Comparison of ENCODE assay signal across 11 mouse cellular contexts in the genomic region with DNA sequence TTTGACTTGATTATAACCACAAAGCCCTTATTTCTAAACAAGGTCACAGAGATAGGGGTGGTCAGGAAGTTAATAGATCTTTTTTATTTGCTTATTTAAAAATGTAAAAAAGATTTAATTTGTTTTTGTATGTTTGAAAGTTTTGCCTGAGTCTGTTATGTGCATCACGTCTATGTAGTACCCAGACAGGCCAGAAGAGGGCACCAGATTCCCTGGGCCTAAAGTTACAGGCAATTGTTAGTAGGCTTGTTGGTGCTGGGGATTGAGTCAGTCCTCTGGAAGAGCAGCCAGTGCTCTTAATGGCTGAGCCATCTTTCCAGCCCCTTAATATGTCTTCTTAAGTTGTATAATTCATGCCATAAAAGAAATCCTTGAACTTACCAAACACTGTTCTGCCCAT.
DNase-seq lines count a peak whose midpoint lies in the region; ATAC-seq and TF ChIP-seq lines count a peak whose summit lies in the region.
"Had no signal": no experiment of that assay in that cellular context is flagged by ENCODE, and none has a peak within 500 bp of the region (broad histone marks: within the 10 kb centered on the region; RNA-seq: fewer than 3 reads in every experiment).

No protein-coding gene starts in this region.

- no peaks in the 10 kb centered on the region for H3K4me1 ChIP-seq in intestine, postnatal 0 days (replicated peaks; ENCODE audit: control insufficient read depth, insufficient read depth, low read length)
- H3K4me1 ChIP-seq in intestine, embryonic 16.5 days (ENCODE audit: control insufficient read depth, insufficient read depth, low read length), result no peaks in the 10 kb centered on the region
- no peaks in the 10 kb centered on the region for H3K4me1 ChIP-seq in ES-E14 (ENCODE audit: control insufficient read depth in 2 of 2, insufficient read depth in 2 of 2, low read length in 2 of 2, poor library complexity in 1 of 2)
- no peaks in the 10 kb centered on the region for H3K4me1 ChIP-seq in limb, embryonic 11.5 days (ENCODE audit: control insufficient read depth, insufficient read depth, low read length)
- H3K4me1 ChIP-seq: heart, embryonic 12.5 days; stomach, embryonic 15.5 days had no signal

- 49% methylated on average over 1 of the region's 1 CpGs for WGBS in intestine, postnatal 0 days
- WGBS in intestine, embryonic 16.5 days, result 61% methylated on average over 1 of the region's 1 CpGs
- 72% methylated on average over 1 of the region's 1 CpGs for WGBS in limb, embryonic 11.5 days

- no peaks in the 10 kb centered on the region for H3K36me3 ChIP-seq in intestine, postnatal 0 days (ENCODE audit: control insufficient read depth, insufficient read depth)
- no peaks in the 10 kb centered on the region for H3K36me3 ChIP-seq in intestine, embryonic 16.5 days (ENCODE audit: control insufficient read depth, insufficient read depth, low read length)
- no peaks in the 10 kb centered on the region for H3K36me3 ChIP-seq in ES-E14 (ENCODE audit: control insufficient read depth, insufficient read depth, low read length, poor library complexity, severe bottlenecking)
- no peaks in the 10 kb centered on the region for H3K36me3 ChIP-seq in limb, embryonic 11.5 days (ENCODE audit: control insufficient read depth, insufficient read depth, low read length)
- H3K36me3 ChIP-seq: heart, embryonic 12.5 days; stomach, embryonic 15.5 days had no signal

- TF ChIP-seq CTCF in intestine, postnatal 0 days (IDR thresholded peaks at IDR 0.05; ENCODE audit: low read depth), result peak; percentile 63

- no peaks in the 10 kb centered on the region for H3K27me3 ChIP-seq in intestine, postnatal 0 days (replicated peaks; ENCODE audit: control insufficient read depth, insufficient read depth, low read length)
- H3K27me3 ChIP-seq in intestine, embryonic 16.5 days (replicated peaks; ENCODE audit: control insufficient read depth, insufficient read depth, low read length), result no peaks in the 10 kb centered on the region
- H3K27me3 ChIP-seq in limb, embryonic 11.5 days (ENCODE audit: control insufficient read depth, insufficient read depth, low read length), result no peaks in the 10 kb centered on the region
- H3K27me3 ChIP-seq: heart, embryonic 12.5 days; stomach, embryonic 15.5 days had no signal

- peak; percentile 31 to 39 for DNase-seq in B cell, adult 2 months
- peak; percentile 52 for DNase-seq in ES-E14 (ENCODE audit: low read depth, low spot score)
- peak; percentile 51 for DNase-seq in limb, embryonic 11.5 days (ENCODE audit: low spot score)
- DNase-seq in urinary bladder, postnatal 14 days (ENCODE audit: low spot score), result no peak
- DNase-seq in layer of hippocampus, postnatal 10 days (ENCODE audit: low spot score in 2 of 2), result no peak
- DNase-seq: cerebellum, adult 9-10 months had no signal

- no peak overlapping the region for H3K4me3 ChIP-seq in intestine, postnatal 0 days (ENCODE audit: low read depth, low read length)
- H3K4me3 ChIP-seq in intestine, embryonic 16.5 days (ENCODE audit: low read length), result no peak overlapping the region
- no peak overlapping the region for H3K4me3 ChIP-seq in ES-E14 (ENCODE audit: insufficient read depth in 1 of 2, low read depth in 1 of 2, low read length in 2 of 2, poor library complexity in 1 of 2, severe bottlenecking in 1 of 2)
- H3K4me3 ChIP-seq in limb, embryonic 11.5 days (ENCODE audit: low read depth, low read length), result no peak overlapping the region
- H3K4me3 ChIP-seq: heart, embryonic 12.5 days; myocyte; stomach, embryonic 15.5 days had no signal

- no peak overlapping the region for H3K27ac ChIP-seq in intestine, postnatal 0 days (ENCODE audit: low read depth, low read length)
- no peak overlapping the region for H3K27ac ChIP-seq in intestine, embryonic 16.5 days (ENCODE audit: low read length)
- H3K27ac ChIP-seq in ES-E14 (ENCODE audit: insufficient read depth, low read depth, low read length, poor library complexity, severe bottlenecking), result no peak overlapping the region
- H3K27ac ChIP-seq in limb, embryonic 11.5 days (replicated peaks; ENCODE audit: low read depth, low read length), result no peak overlapping the region
- H3K27ac ChIP-seq: stomach, embryonic 15.5 days had no signal

- in situ Hi-C loops in ES-E14 (cut with MboI; ENCODE audit: low sequenced_read_pairs in 2 of 2, unreplicated experiment in 2 of 2), result loop anchor here in 1 of 2 experiments (10.0 kb wide), 1 partner anchor 174 kb away; no protein-coding TSS in a partner anchor

- H3K9me3 ChIP-seq in intestine, postnatal 0 days (ENCODE audit: control insufficient read depth), result no peaks in the 10 kb centered on the region
- no peaks in the 10 kb centered on the region for H3K9me3 ChIP-seq in intestine, embryonic 16.5 days (ENCODE audit: control insufficient read depth, low read length)
- no peaks in the 10 kb centered on the region for H3K9me3 ChIP-seq in ES-E14 (ENCODE audit: control insufficient read depth, insufficient read depth, low read depth, low read length)
- H3K9me3 ChIP-seq in limb, embryonic 11.5 days (ENCODE audit: control insufficient read depth, low read length), result no peaks in the 10 kb centered on the region
- H3K9me3 ChIP-seq: stomach, embryonic 15.5 days had no signal

- H3K9ac ChIP-seq in intestine, postnatal 0 days (ENCODE audit: low read depth, low read length), result no peak overlapping the region
- H3K9ac ChIP-seq in intestine, embryonic 16.5 days (ENCODE audit: low read depth, low read length), result no peak overlapping the region
- no peak overlapping the region for H3K9ac ChIP-seq in ES-E14 (ENCODE audit: insufficient read depth, low read depth, low read length, poor library complexity, severe bottlenecking)
- H3K9ac ChIP-seq in limb, embryonic 11.5 days (ENCODE audit: low read length), result no peak overlapping the region
- H3K9ac ChIP-seq: heart, embryonic 12.5 days; stomach, embryonic 15.5 days had no signal

- no peak for ATAC-seq in intestine, postnatal 0 days
- ATAC-seq in intestine, embryonic 16.5 days, result no peak
- no peak for ATAC-seq in limb, embryonic 11.5 days (ENCODE audit: insufficient number of reproducible peaks, low FRiP score, low TSS enrichment, low read depth)

- H3K4me2 ChIP-seq in intestine, postnatal 0 days (replicated peaks; ENCODE audit: low read depth), result no peak overlapping the region
- H3K4me2 ChIP-seq in intestine, embryonic 16.5 days (ENCODE audit: low read depth, low read length), result no peak overlapping the region
- no peak overlapping the region for H3K4me2 ChIP-seq in limb, embryonic 11.5 days (ENCODE audit: low read depth, severe bottlenecking)
- H3K4me2 ChIP-seq: heart, embryonic 12.5 days; stomach, embryonic 15.5 days had no signal

TF ChIP-seq in ES-E14, 5 proteins besides CTCF, POLR2A, EP300 and RAD21:
- no peak for TF ChIP-seq CHD2 (IDR thresholded peaks at IDR 0.05; ENCODE audit: low read depth, low read length)
- no peak for TF ChIP-seq MAFK (IDR thresholded peaks at IDR 0.05; ENCODE audit: insufficient read depth, low read depth, low read length)
- TF ChIP-seq HCFC1 (IDR thresholded peaks at IDR 0.05; ENCODE audit: borderline replicate concordance, insufficient read depth, low read length), result no peak
- no peak; the same call in 1 of the 2 replicates for TF ChIP-seq ZC3H11A (IDR thresholded peaks at IDR 0.05; ENCODE audit: borderline replicate concordance, low read depth, low read length)
- no peak for TF ChIP-seq ZNF384 (IDR thresholded peaks at IDR 0.05; ENCODE audit: low read depth, low read length)

Comparison
In these comparisons a context has a peak if more than half of its experiments do, and no peak if none do; other contexts are left out.
1. DNase-seq: peak in B cell, adult 2 months (2 of 2), ES-E14 (single experiment) and limb, embryonic 11.5 days (single experiment); none in urinary bladder, postnatal 14 days (single experiment) and layer of hippocampus, postnatal 10 days (0 of 2).